Comparison of ENCODE assay signal across 4 mouse cellular contexts in the genomic region with DNA sequence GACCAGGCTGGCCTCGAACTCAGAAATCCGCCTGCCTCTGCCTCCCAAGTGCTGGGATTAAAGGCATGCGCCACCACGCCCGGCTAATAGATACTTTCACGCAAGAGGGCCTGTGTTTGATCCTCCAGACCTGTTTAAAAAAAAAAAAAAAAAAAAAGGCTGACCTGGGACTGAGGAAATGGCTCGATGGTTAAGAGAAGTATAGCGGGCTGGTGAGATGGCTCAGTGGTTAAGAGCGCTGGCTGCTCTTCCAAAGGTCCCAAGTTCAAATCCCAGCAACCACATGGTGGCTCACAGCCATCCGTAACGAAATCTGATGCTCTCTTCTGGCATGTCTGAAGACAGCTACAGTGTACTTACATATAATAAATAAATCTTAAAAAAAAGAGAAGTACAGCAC. TPM values are rescaled to one million over a fixed set of nuclear protein-coding genes. Genes with fewer than 3 reads are reported as not detected.
"Had no signal": no experiment of that assay in that cellular context is flagged by ENCODE, and none has a peak within 500 bp of the region (broad histone marks: within the 10 kb centered on the region; RNA-seq: fewer than 3 reads in every experiment).

No protein-coding gene starts in this region.

RNA-seq across cellular contexts. Expression of a gene that starts 4.5 kb away (rescaled TPM):
- total RNA-seq: megakaryocyte progenitor cell, adult 5-6 weeks; monocyte, adult 5-6 weeks; neutrophil, adult 5-6 weeks had no signal
- polyA plus RNA-seq: macrophage had no signal
